Mouse (Mus musculus) hindbrain, embryonic 16.5 days (tissue): ENCODE data around the gene Pde4d. TPM values are rescaled to one million over a fixed set of nuclear protein-coding genes. Genes with fewer than 3 reads are reported as not detected.

Source experiments
- ATAC-seq: fragments of 200-750 bp; cut with Nextera tagmentation; 2 replicates; pipeline ENCODE4 v1.8.0; 2017; ENCODE audit warnings: moderate TSS enrichment, moderate library complexity
- H3K27ac ChIP-seq: fragments of 300-500 bp; sonication (generic); 2 replicates; pipeline ENCODE4 v1.5.1; 2014; ENCODE audit warnings: low read depth, mild to moderate bottlenecking, control low read depth, low read length, moderate library complexity
- H3K27me3 ChIP-seq: fragments of 300-500 bp; sonication (generic); replicated peaks from 2 replicates; pipeline ENCODE4 v1.6.1; 2014; ENCODE audit warnings: low read length; ENCODE audit not compliant: control insufficient read depth, insufficient read depth
- H3K36me3 ChIP-seq: fragments of 300-500 bp; sonication (generic); 2 replicates; pipeline ENCODE4 v1.6.1; 2014; ENCODE audit warnings: mild to moderate bottlenecking, low read length, moderate library complexity, mixed read lengths; ENCODE audit not compliant: control insufficient read depth, insufficient read depth
- H3K4me1 ChIP-seq: fragments of 300-500 bp; sonication (generic); 2 replicates; pipeline ENCODE4 v1.6.1; 2014; ENCODE audit warnings: low read depth, low read length; ENCODE audit not compliant: control insufficient read depth, insufficient read depth
- H3K4me2 ChIP-seq: fragments of 300-500 bp; sonication (generic); 2 replicates; pipeline ENCODE4 v1.6.1; 2014; ENCODE audit warnings: mild to moderate bottlenecking, low read length, control low read depth, moderate library complexity
- H3K4me3 ChIP-seq: fragments of 300-500 bp; sonication (generic); 2 replicates; pipeline ENCODE4 v1.5.1; 2014; ENCODE audit warnings: mild to moderate bottlenecking, low read length, control low read depth, moderate library complexity
- H3K9ac ChIP-seq: fragments of 300-500 bp; sonication (generic); 2 replicates; pipeline ENCODE4 v1.6.1; 2014; ENCODE audit warnings: low read depth, mild to moderate bottlenecking, control low read depth, low read length, moderate library complexity
- H3K9me3 ChIP-seq: fragments of 300-500 bp; sonication (generic); 2 replicates; pipeline ENCODE4 v1.6.1; 2014; ENCODE audit warnings: mild to moderate bottlenecking, low read length, moderate library complexity; ENCODE audit not compliant: control insufficient read depth
- WGBS: fragments of 180-500 bp; shearing (Covaris S2); extraction: QIAGEN DNeasy Blood & Tissue Kit; methylation state at CpG from one replicate; pipeline ENCODE4 v1.1.7; 2014; 5-methylcytosine and 5-hydroxymethylcytosine counted together
- polyA plus RNA-seq: library from polyadenylated mRNA; unstranded; fragments of >200 nt; fragmentation: Nextera tagmentation; extraction: Ambion mirVana; gene quantifications from 2 replicates; pipeline ENCODE4 v1.2.1, GENCODE M21; 2015

Pde4d gene
- polyA plus RNA-seq, 1 experiment from 2014 or later = 18.5 TPM

DNA sequence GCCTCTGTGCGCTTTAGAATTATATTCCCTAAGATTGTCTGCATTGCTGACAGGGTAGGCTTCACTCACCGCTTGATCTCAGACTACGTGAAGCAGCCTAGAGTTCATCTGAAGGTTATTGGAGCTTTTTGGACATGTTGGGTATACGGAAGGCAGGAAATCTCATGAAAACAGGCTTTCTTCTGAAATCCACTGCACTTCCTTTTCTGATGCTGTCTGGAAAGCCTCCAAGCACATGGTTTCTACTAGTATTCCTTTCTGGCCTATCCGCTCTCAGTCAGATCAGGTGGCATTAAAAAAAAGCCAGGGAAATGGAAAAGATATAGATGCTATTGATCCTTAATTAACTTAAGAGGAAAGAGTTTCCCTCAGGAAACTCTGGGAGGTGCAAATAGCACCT lies 812.8 kb downstream of the Pde4d start:
- Histone ChIP-seq H3K4me3 (no peak overlapping the region), H3K27ac (no peak overlapping the region), H3K9ac (no peak overlapping the region), H3K27me3 (no peaks in the 10 kb centered on the region), H3K4me2 (peak overlapping the region; percentile 34; the same call in 1 of the 2 replicates), H3K4me1 (peaks cover 6% of the 10 kb centered on the region), H3K36me3 (no peaks in the 10 kb centered on the region), H3K9me3 (no peaks in the 10 kb centered on the region)
- no peak for ATAC-seq
- 89% methylated on average over 5 of the region's 5 CpGs for WGBS

DNA sequence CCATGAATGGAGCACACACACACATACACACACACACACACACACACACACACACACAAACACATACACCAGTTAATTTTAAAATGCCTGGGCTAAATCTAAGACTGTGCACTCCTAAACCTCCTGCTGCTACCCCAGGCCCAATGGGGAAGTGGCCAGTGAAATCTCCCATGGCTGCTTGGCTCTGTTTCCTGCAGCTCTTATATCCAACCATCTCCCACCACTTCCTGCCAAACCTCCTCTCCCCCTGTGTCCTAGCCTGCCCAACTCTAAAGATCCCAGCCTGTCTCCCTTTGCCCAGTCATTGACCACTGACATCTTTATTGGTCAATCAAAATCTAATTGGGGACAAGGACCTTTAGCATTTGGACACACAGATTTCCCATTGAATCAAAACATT lies 814.1 kb downstream of the Pde4d start:
- peaks cover 6% of the 10 kb centered on the region for H3K4me1 ChIP-seq
- no peaks in the 10 kb centered on the region for H3K27me3 ChIP-seq
- H3K4me3 ChIP-seq = no peak overlapping the region
- H3K9me3 ChIP-seq = no peaks in the 10 kb centered on the region
- H3K36me3 ChIP-seq = no peaks in the 10 kb centered on the region
- ATAC-seq = no peak
- no peak overlapping the region for H3K9ac ChIP-seq
- H3K27ac ChIP-seq = no peak overlapping the region
- H3K4me2 ChIP-seq = no peak overlapping the region

DNA sequence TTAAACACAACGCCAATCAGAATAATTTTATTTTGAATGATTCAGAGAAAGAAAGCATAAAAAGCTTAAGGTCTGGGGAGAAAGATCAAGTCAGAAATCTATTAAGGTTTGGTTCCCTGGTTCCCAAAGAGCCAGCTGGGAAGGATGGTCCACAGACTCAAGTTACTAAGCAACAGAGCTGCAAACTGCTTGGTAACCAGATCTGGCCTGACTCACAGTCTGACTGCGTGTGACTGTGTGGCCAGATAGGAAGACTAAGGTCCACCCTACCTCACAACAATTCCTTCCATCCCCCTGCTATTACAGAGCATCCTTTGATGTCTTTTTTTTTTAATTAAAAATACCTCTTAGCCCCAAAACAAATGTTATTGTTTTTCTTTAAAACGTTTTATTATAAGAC lies 818.5 kb downstream of the Pde4d start:
- WGBS = 51% methylated on average over 3 of the region's 3 CpGs
- H3K27me3 ChIP-seq = no peaks in the 10 kb centered on the region
- no peaks in the 10 kb centered on the region for H3K4me1 ChIP-seq
- H3K36me3 ChIP-seq = no peaks in the 10 kb centered on the region
- no peak overlapping the region for H3K27ac ChIP-seq
- H3K9me3 ChIP-seq = no peaks in the 10 kb centered on the region
- no peak overlapping the region for H3K4me3 ChIP-seq
- no peak overlapping the region for H3K4me2 ChIP-seq
- H3K9ac ChIP-seq = no peak overlapping the region
- ATAC-seq = no peak

DNA sequence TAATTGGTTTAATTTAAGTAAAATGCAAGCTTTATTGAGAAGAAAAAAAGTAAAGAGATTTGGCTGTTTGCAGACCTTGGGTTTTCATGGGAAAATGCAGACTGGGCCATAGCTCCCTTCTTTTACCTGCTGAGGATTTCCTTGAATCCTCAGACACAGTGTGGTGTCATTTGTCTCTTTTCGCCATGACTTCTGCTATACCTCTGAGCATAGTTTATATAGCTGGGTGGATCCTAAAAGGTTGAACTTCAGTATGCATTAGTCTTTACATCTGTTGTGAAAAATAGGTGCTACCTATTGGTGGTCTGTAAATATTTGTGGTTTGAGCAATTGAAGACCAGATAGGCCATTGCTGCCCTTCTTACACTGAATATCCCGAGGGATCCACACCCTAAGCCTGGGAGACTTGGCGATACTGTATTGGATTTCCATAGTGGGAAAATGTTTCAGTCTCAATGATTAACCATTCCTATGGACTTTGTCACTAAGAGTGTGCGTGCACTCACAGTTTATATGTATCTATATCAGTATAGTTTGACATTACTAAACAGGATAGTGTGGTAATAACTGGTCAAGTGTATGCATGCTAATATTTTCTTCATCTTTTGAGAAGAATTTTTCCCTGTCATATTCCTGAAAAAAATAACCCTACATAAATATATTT lies 819.0 kb downstream of the Pde4d start:
- 90% methylated on average over 4 of the region's 4 CpGs for WGBS
- H3K27me3 ChIP-seq = no peaks in the 10 kb centered on the region
- no peak for ATAC-seq
- no peak overlapping the region for H3K4me2 ChIP-seq
- no peak overlapping the region for H3K27ac ChIP-seq
- no peaks in the 10 kb centered on the region for H3K9me3 ChIP-seq
- no peaks in the 10 kb centered on the region for H3K4me1 ChIP-seq
- H3K4me3 ChIP-seq = no peak overlapping the region
- H3K9ac ChIP-seq = no peak overlapping the region
- H3K36me3 ChIP-seq = no peaks in the 10 kb centered on the region

DNA sequence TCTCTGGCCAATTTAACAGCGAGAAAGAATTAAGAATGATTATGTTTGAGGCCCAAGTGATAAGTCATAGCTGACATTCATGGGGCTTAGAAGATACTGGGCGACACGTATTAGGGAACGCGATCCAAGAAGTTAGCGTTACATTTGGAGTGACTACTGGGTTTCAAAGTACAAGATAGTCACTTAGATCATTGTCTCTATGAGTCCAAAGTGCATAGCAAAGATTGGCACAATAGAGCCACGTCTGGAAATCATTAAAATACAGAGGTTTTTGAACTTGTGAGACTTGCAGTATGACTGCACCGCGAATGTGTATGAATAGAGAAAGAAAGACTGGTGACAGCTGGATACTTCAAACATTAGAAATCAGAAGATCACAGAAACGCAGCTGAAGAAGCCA lies 825.1 kb downstream of the Pde4d start:
- no peak for ATAC-seq

DNA sequence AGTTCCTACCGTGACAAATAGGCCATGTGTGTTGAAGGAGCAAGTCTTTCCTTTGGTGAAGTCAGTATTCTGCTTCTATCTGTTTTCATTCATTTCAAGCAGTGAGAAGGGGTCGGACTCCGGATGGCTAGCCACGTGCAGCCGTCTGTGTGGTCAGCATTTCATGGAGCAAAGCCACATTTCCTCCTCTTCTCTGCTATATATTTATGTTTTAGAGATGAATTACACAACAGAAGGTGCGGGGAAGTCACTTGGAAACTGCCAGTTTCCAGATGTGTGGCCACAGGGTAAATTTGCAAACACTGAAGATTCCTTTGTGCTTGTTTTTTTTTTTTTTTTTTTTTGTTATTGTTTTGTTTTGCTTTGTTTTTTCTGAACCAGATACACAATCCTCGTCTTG lies 828.0 kb downstream of the Pde4d start:
- ATAC-seq = no peak
- no peak overlapping the region for H3K4me2 ChIP-seq
- H3K4me3 ChIP-seq = no peak overlapping the region
- H3K27me3 ChIP-seq = no peaks in the 10 kb centered on the region
- no peak overlapping the region for H3K27ac ChIP-seq
- H3K4me1 ChIP-seq = no peaks in the 10 kb centered on the region
- 67% methylated on average over 7 of the region's 7 CpGs for WGBS
- H3K9ac ChIP-seq = no peak overlapping the region
- H3K9me3 ChIP-seq = no peaks in the 10 kb centered on the region
- H3K36me3 ChIP-seq = no peaks in the 10 kb centered on the region

More for the DNA sequence above, 825.1 kb downstream of the Pde4d start:
- Histone ChIP-seq H3K4me2 (no peak overlapping the region), H3K27ac (no peak overlapping the region), H3K27me3 (no peaks in the 10 kb centered on the region), H3K9ac (no peak overlapping the region), H3K9me3 (no peaks in the 10 kb centered on the region), H3K4me1 (no peaks in the 10 kb centered on the region), H3K4me3 (no peak overlapping the region), H3K36me3 (no peaks in the 10 kb centered on the region)
- 95% methylated on average over 10 of the region's 10 CpGs for WGBS

DNA sequence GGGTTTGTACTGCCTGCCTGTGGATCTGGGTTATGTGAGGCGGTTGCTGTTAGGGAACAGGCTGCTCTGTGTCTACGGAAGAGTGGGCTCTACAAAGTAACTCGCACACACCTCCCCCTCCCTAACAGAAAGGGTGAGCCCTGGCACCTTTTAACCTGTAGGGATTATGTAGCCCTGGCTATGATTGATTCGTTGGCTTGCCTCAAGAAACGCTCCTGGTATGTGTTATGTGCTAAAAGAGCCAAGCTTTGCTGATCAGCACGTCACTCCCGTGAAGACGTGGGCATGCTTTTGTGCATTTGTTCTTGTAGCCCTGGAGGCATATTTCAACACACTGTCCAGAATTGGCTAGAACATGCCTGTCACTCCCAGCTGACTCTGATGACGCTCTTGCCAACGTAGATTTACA lies 828.8 kb downstream of the Pde4d start:
- H3K4me1 ChIP-seq = no peaks in the 10 kb centered on the region
- no peak overlapping the region for H3K4me3 ChIP-seq
- 55% methylated on average over 10 of the region's 10 CpGs for WGBS
- ATAC-seq = peak; percentile 68; the same call in 1 of the 2 replicates
- H3K36me3 ChIP-seq = no peaks in the 10 kb centered on the region
- H3K27ac ChIP-seq = no peak overlapping the region
- H3K4me2 ChIP-seq = peak overlapping the region; percentile 20; the same call in 1 of the 2 replicates
- H3K27me3 ChIP-seq = no peaks in the 10 kb centered on the region
- H3K9ac ChIP-seq = no peak overlapping the region
- H3K9me3 ChIP-seq = no peaks in the 10 kb centered on the region

DNA sequence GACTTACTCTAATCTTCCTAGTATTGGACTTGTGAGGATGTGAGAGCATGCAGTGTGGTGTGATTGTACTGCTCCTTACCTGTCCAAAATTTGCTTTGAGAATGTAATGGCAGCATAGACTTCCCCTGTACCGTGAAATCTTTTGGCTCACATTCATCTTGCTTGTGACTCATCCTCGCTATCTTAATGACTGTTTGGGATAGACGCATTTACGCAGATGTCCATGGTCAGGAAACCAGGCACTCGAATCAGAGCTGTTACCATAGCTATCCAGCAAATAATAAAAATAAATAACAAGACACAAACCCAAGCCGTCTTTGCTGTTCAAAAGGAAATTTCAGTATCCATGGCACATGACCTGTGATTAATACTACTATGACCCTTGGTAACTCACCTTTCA lies 829.5 kb downstream of the Pde4d start:
- Histone ChIP-seq H3K27ac (no peak overlapping the region), H3K4me3 (no peak overlapping the region), H3K9ac (no peak overlapping the region), H3K4me1 (no peaks in the 10 kb centered on the region), H3K27me3 (no peaks in the 10 kb centered on the region), H3K36me3 (no peaks in the 10 kb centered on the region), H3K4me2 (no peak overlapping the region), H3K9me3 (no peaks in the 10 kb centered on the region)
- 80% methylated on average over 6 of the region's 6 CpGs for WGBS
- ATAC-seq = no peak

DNA sequence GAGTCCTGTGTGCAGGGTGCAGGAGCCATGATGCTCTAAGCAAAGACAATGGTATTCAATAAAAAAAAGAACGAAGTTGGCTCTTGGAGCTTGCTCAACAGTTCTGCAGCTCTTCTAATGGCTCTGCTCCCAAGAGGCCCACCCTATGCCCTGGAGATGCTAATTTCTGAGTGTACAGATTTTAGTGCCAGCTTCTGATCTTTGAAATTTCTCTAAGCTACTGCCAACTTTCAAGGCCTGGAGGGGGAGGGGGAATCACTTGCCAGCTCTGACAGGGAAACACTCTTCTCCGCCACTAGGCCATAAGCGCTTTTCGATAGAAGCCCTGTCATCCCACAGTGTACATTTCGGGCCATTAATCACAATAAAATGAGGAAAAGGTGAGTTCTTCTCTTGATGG lies 830.7 kb downstream of the Pde4d start:
- no peak for ATAC-seq
- Histone ChIP-seq H3K9ac (no peak overlapping the region), H3K27ac (no peak overlapping the region), H3K27me3 (no peaks in the 10 kb centered on the region), H3K4me3 (no peak overlapping the region), H3K4me2 (no peak overlapping the region), H3K9me3 (no peaks in the 10 kb centered on the region), H3K36me3 (no peaks in the 10 kb centered on the region), H3K4me1 (no peaks in the 10 kb centered on the region)
- 88% methylated on average over 5 of the region's 5 CpGs for WGBS

DNA sequence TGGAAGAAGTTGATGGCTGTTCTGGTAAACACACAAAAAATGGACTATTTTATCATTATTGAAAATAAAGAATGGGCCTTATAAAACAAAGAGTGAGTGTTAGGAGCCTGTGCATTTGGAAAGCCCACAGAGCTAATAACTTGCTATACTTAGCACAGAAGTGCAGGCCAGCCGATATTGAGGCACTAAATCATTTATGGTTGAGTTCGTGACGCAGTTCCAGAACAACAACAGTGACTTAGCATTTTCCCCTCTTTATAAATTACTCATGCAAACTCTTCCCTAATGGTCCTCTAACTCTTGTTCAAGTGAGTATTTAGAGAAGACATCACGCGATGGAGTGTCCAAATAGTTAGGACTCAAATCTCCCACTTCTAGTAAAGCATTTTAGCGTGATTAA lies 837.7 kb downstream of the Pde4d start:
- Histone ChIP-seq H3K27me3 (no peaks in the 10 kb centered on the region), H3K27ac (no peak overlapping the region), H3K9me3 (no peaks in the 10 kb centered on the region), H3K4me1 (no peaks in the 10 kb centered on the region), H3K9ac (no peak overlapping the region), H3K4me3 (no peak overlapping the region), H3K4me2 (no peak overlapping the region), H3K36me3 (no peaks in the 10 kb centered on the region)
- WGBS = 90% methylated on average over 6 of the region's 6 CpGs
- ATAC-seq = no peak
